Mouse (Mus musculus) MEL (cell line): ENCODE data around the gene Ugt1a10. TPM values are rescaled to one million over a fixed set of nuclear protein-coding genes. Genes with fewer than 3 reads are reported as not detected.

Source experiments
- DNase-seq: peaks from one replicate; pipeline ENCODE4 v3.0.0; 2011; ENCODE audit warnings: low read depth, low spot score
- H3K27ac ChIP-seq: 2 replicates; pipeline ENCODE4 v1.5.1; 2012; ENCODE audit warnings: low read depth, mild to moderate bottlenecking, control low read depth, low read length, moderate library complexity; ENCODE audit not compliant: control insufficient read depth
- H3K27me3 ChIP-seq, 2 experiments: fragments of 150-350 bp in 1 of 2; sonication (generic) in 1 of 2; 2 replicates each; pipeline ENCODE4 v1.6.1; 2012; ENCODE audit warnings: low read length in 2 of 2, mild to moderate bottlenecking in 2 of 2, improper control_type of control experiment in 1 of 2, moderate library complexity in 1 of 2; ENCODE audit not compliant: insufficient read depth in 2 of 2, control insufficient read depth in 1 of 2
- H3K36me3 ChIP-seq, 2 experiments: 2 replicates each; pipeline ENCODE4 v1.6.1; 2012 to 2014; ENCODE audit warnings: low read length in 2 of 2, improper control_type of control experiment in 1 of 2, inconsistent platforms in 1 of 2, mild to moderate bottlenecking in 1 of 2; ENCODE audit not compliant: insufficient read depth in 2 of 2, control insufficient read depth in 1 of 2
- H3K4me1 ChIP-seq, 2 experiments: fragments of 150-350 bp in 1 of 2; sonication (generic) in 1 of 2; 2 replicates each; pipeline ENCODE4 v1.6.1; 2012; ENCODE audit warnings: low read length in 2 of 2, improper control_type of control experiment in 1 of 2, mild to moderate bottlenecking in 1 of 2; ENCODE audit not compliant: insufficient read depth in 2 of 2, control insufficient read depth in 1 of 2
- H3K4me3 ChIP-seq, 2 experiments: fragments of 150-350 bp in 1 of 2; sonication (generic) in 1 of 2; 2 replicates each; pipeline ENCODE4 v1.5.1; 2012; ENCODE audit warnings: low read depth in 2 of 2, low read length in 2 of 2, mild to moderate bottlenecking in 2 of 2, moderate library complexity in 2 of 2, control low read depth in 1 of 2, improper control_type of control experiment in 1 of 2; ENCODE audit not compliant: control insufficient read depth in 1 of 2, insufficient read depth in 1 of 2
- H3K79me2 ChIP-seq: 2 replicates; pipeline ENCODE4 v1.6.1; 2012; ENCODE audit warnings: mild to moderate bottlenecking, low read length, moderate library complexity; ENCODE audit not compliant: control insufficient read depth, poor library complexity, insufficient read depth
- H3K9ac ChIP-seq: 2 replicates; pipeline ENCODE4 v1.6.1; 2012; ENCODE audit warnings: low read depth, mild to moderate bottlenecking, control low read depth, low read length, moderate library complexity; ENCODE audit not compliant: control insufficient read depth, poor library complexity, severe bottlenecking
- H3K9me3 ChIP-seq: fragments of 150-350 bp; sonication (generic); replicated peaks from 2 replicates; pipeline ENCODE4 v1.6.1; 2012; ENCODE audit warnings: mild to moderate bottlenecking, low read length, improper control_type of control experiment, moderate library complexity; ENCODE audit not compliant: insufficient read depth
- BHLHE40 ChIP-seq: IDR thresholded peaks from 2 replicates; pipeline ENCODE4 v1.6.1; 2012; ENCODE audit warnings: low read depth, mild to moderate bottlenecking, inconsistent platforms, low read length, improper control_type of control experiment, borderline replicate concordance
- CHD1 ChIP-seq: IDR thresholded peaks from 2 replicates; pipeline ENCODE4 v1.6.1; 2012; ENCODE audit warnings: low read depth, mild to moderate bottlenecking, inconsistent platforms, low read length, improper control_type of control experiment
- CHD2 ChIP-seq: IDR thresholded peaks from 2 replicates; pipeline ENCODE4 v1.6.1; 2011; ENCODE audit warnings: low read length, improper control_type of control experiment
- ELF1 ChIP-seq: IDR thresholded peaks from 2 replicates; pipeline ENCODE4 v1.6.1; 2014; ENCODE audit warnings: low read depth, mild to moderate bottlenecking, inconsistent platforms, low read length, improper control_type of control experiment, moderate library complexity
- EP300 ChIP-seq, 2 experiments: IDR thresholded peaks; 2 replicates each; pipeline ENCODE4 v1.6.1; 2011; ENCODE audit warnings: improper control_type of control experiment in 2 of 2, low read length in 2 of 2, low read depth in 1 of 2, mild to moderate bottlenecking in 1 of 2
- ETS1 ChIP-seq: IDR thresholded peaks from 2 replicates; pipeline ENCODE4 v1.6.1; 2012; ENCODE audit warnings: low read depth, mild to moderate bottlenecking, inconsistent platforms, low read length, improper control_type of control experiment, moderate library complexity
- HCFC1 ChIP-seq: IDR thresholded peaks from 2 replicates; pipeline ENCODE4 v1.6.1; 2012; ENCODE audit warnings: low read depth, mild to moderate bottlenecking, inconsistent platforms, low read length, improper control_type of control experiment, moderate library complexity
- JUND ChIP-seq: IDR thresholded peaks from 2 replicates; pipeline ENCODE4 v1.6.1; 2011; ENCODE audit warnings: low read depth, mild to moderate bottlenecking, improper control_type of control experiment, low read length
- MAX ChIP-seq: IDR thresholded peaks from 2 replicates; pipeline ENCODE4 v1.6.1; 2011; ENCODE audit warnings: low read length, improper control_type of control experiment
- MAZ ChIP-seq: IDR thresholded peaks from 2 replicates; pipeline ENCODE4 v1.6.1; 2012; ENCODE audit warnings: low read depth, mild to moderate bottlenecking, inconsistent platforms, low read length, improper control_type of control experiment
- MEF2A ChIP-seq: IDR thresholded peaks from 2 replicates; pipeline ENCODE4 v1.6.1; 2014; ENCODE audit warnings: low read depth, mild to moderate bottlenecking, inconsistent platforms, low read length, improper control_type of control experiment; ENCODE audit not compliant: poor library complexity, insufficient replicate concordance, severe bottlenecking; ENCODE audit errors: extremely low read depth
- MYB ChIP-seq: IDR thresholded peaks from 2 replicates; pipeline ENCODE4 v1.6.1; 2011; ENCODE audit warnings: mild to moderate bottlenecking, low read depth, low read length, improper control_type of control experiment
- MYC ChIP-seq: IDR thresholded peaks from 2 replicates; pipeline ENCODE4 v1.6.1; 2011; ENCODE audit warnings: low read depth, mild to moderate bottlenecking, low read length, improper control_type of control experiment, moderate library complexity
- NELFE ChIP-seq: IDR thresholded peaks from 2 replicates; pipeline ENCODE4 v1.6.1; 2011; ENCODE audit warnings: low read depth, low read length, improper control_type of control experiment
- POLR2AphosphoS2 ChIP-seq: IDR thresholded peaks from 2 replicates; pipeline ENCODE4 v1.6.1; 2011; ENCODE audit warnings: low read length, improper control_type of control experiment
- POLR2AphosphoS5 ChIP-seq: IDR thresholded peaks from 2 replicates; pipeline ENCODE4 v1.6.1; 2012; ENCODE audit warnings: low read depth, borderline replicate concordance, mild to moderate bottlenecking, inconsistent platforms, low read length, moderate library complexity, mixed read lengths
- SIN3A ChIP-seq: IDR thresholded peaks from 2 replicates; pipeline ENCODE4 v1.6.1; 2012; ENCODE audit warnings: low read length, improper control_type of control experiment, inconsistent platforms
- SMC3 ChIP-seq: IDR thresholded peaks from 2 replicates; pipeline ENCODE4 v1.6.1; 2011; ENCODE audit warnings: low read depth, low read length, improper control_type of control experiment
- TAL1 ChIP-seq: IDR thresholded peaks from 2 replicates; pipeline ENCODE4 v1.6.1; 2012; ENCODE audit warnings: mild to moderate bottlenecking, inconsistent platforms, low read length, moderate library complexity, mixed read lengths
- TBP ChIP-seq: IDR thresholded peaks from 2 replicates; pipeline ENCODE4 v1.8.0; 2011; ENCODE audit warnings: low read depth, low read length, improper control_type of control experiment
- TCF12 ChIP-seq: IDR thresholded peaks from 2 replicates; pipeline ENCODE4 v1.6.1; 2014; ENCODE audit warnings: low read depth, mild to moderate bottlenecking, inconsistent platforms, low read length, improper control_type of control experiment, moderate library complexity
- USF2 ChIP-seq, 2 experiments: IDR thresholded peaks; 2 replicates each; pipeline ENCODE4 v1.6.1; 2011 to 2012; ENCODE audit warnings: improper control_type of control experiment in 2 of 2, low read length in 2 of 2, borderline replicate concordance in 1 of 2, inconsistent platforms in 1 of 2, low read depth in 1 of 2, mild to moderate bottlenecking in 1 of 2; ENCODE audit not compliant: insufficient read depth in 1 of 2
- ZC3H11A ChIP-seq: IDR thresholded peaks from 2 replicates; pipeline ENCODE4 v1.6.1; 2012; ENCODE audit warnings: low read depth, mild to moderate bottlenecking, inconsistent platforms, low read length, improper control_type of control experiment
- ZMIZ1 ChIP-seq: IDR thresholded peaks from 2 replicates; pipeline ENCODE4 v1.6.1; 2012; ENCODE audit warnings: low read depth, mild to moderate bottlenecking, inconsistent platforms, low read length, improper control_type of control experiment, moderate library complexity
- ZNF384 ChIP-seq: IDR thresholded peaks from 2 replicates; pipeline ENCODE4 v1.6.1; 2012; ENCODE audit warnings: low read depth, mild to moderate bottlenecking, inconsistent platforms, low read length, improper control_type of control experiment
- polyA plus RNA-seq, 2 experiments: library from polyadenylated mRNA; stranded (reverse) in 1 of 2; unstranded in 1 of 2; fragments of >175 nt in 1 of 2; fragments of >200 nt in 1 of 2; gene quantifications; 2 replicates each; pipeline versions ENCODE4 v1.2.1 to v1.2.4; 2012; ENCODE audit warnings: low replicate concordance in 2 of 2, low read depth in 1 of 2; ENCODE audit not compliant: insufficient read length in 2 of 2, insufficient read depth in 1 of 2, missing spikeins in 1 of 2
- total RNA-seq: library from RNA; depleted of rRNA; stranded (reverse); fragments of 300-350 nt; gene quantifications from 2 replicates; pipeline ENCODE4 v1.2.3, GENCODE M21; 2012

Ugt1a10 gene
- total and polyA plus RNA-seq, 3 experiments = not detected

- H3K27ac ChIP-seq = no peak overlapping the region
- no peaks in the 10 kb centered on the region for H3K79me2 ChIP-seq
- DNase-seq = no peak
- no peaks in the 10 kb centered on the region for H3K9me3 ChIP-seq
- H3K4me1 ChIP-seq = no peaks in the 10 kb centered on the region
- TF ChIP-seq ELF1 = no peak
- TF ChIP-seq HCFC1 = no peak
- TF ChIP-seq BHLHE40 = no peak
- no peak for TF ChIP-seq ETS1
- no peak for TF ChIP-seq ZNF384
- no peak for TF ChIP-seq TBP
- TF ChIP-seq SIN3A = no peak
- TF ChIP-seq TCF12 = no peak
- no peak for TF ChIP-seq CHD1
- TF ChIP-seq TAL1 = no peak
- TF ChIP-seq MAZ = no peak
- no peak for TF ChIP-seq CHD2
- TF ChIP-seq MAX = no peak
- no peak for TF ChIP-seq MYB
- no peak for TF ChIP-seq ZMIZ1
- no peak for TF ChIP-seq POLR2AphosphoS2
- peaks cover 2 to 3% of the 10 kb centered on the region in 2 experiments; a peak in 2 of 4 replicates for H3K27me3 ChIP-seq
- no peak overlapping the region for H3K9ac ChIP-seq
- no peaks in the 10 kb centered on the region for H3K36me3 ChIP-seq
- H3K4me3 ChIP-seq = no peak overlapping the region
Observed at GRCm38 (mm10) chr1:88197443-88197842, 142.3 kb downstream of the Ugt1a10 start.

GRCm38 (mm10) chr1:88199996-88200395 is 144.8 kb downstream of the Ugt1a10 start:
- DNase-seq = no peak
- no peak overlapping the region for H3K27ac ChIP-seq
- H3K79me2 ChIP-seq = no peaks in the 10 kb centered on the region
- H3K27me3 ChIP-seq = peaks cover 2 to 3% of the 10 kb centered on the region in 2 experiments; a peak in 2 of 4 replicates
- no peak overlapping the region for H3K9ac ChIP-seq
- H3K4me3 ChIP-seq = no peak overlapping the region
- no peaks in the 10 kb centered on the region for H3K4me1 ChIP-seq
- TF ChIP-seq NELFE (no peak), POLR2AphosphoS5 (no peak), USF2 (IDR thresholded peaks at IDR 0.05; ENCODE audit: borderline replicate concordance in 1 of 2, insufficient read depth in 1 of 2, low read depth in 1 of 2, low read length in 2 of 2) (no peak), EP300 (IDR thresholded peaks at IDR 0.05; ENCODE audit: low read depth in 1 of 2, low read length in 2 of 2) (no peak), HCFC1 (no peak), ZC3H11A (no peak), MEF2A (no peak), MYC (no peak), BHLHE40 (no peak), JUND (no peak), POLR2AphosphoS2 (no peak), SMC3 (no peak), TAL1 (no peak), CHD2 (no peak)
- no peaks in the 10 kb centered on the region for H3K36me3 ChIP-seq
- no peaks in the 10 kb centered on the region for H3K9me3 ChIP-seq
